Mouse (Mus musculus) midbrain, embryonic 13.5 days (tissue): Measurements from ENCODE around the gene Purb. TPM values are rescaled to one million over a fixed set of nuclear protein-coding genes. Genes with fewer than 3 reads are reported as not detected.
"Not testable (repeated sequence)": the region's sequence is repeated elsewhere in the genome, so short reads cannot be mapped to it uniquely, and the experiment has no call there.

Source experiments
- ATAC-seq: fragments of 200-750 bp; cut with Nextera tagmentation; 2 replicates; pipeline ENCODE4 v1.8.0; 2017; ENCODE audit warnings: mild to moderate bottlenecking, moderate TSS enrichment, moderate library complexity
- H3K27ac ChIP-seq: fragments of 300-500 bp; sonication (generic); 2 replicates; pipeline ENCODE4 v1.5.1; 2015; ENCODE audit warnings: inconsistent platforms, mild to moderate bottlenecking, moderate library complexity
- H3K27me3 ChIP-seq: fragments of 300-500 bp; sonication (generic); 2 replicates; pipeline ENCODE4 v1.6.1; 2015; ENCODE audit warnings: mild to moderate bottlenecking, inconsistent platforms
- H3K36me3 ChIP-seq: fragments of 300-500 bp; sonication (generic); 2 replicates; pipeline ENCODE4 v1.6.1; 2015; ENCODE audit warnings: mild to moderate bottlenecking, inconsistent platforms
- H3K4me1 ChIP-seq: fragments of 300-500 bp; sonication (generic); replicated peaks from 2 replicates; pipeline ENCODE4 v1.6.1; 2015; ENCODE audit warnings: inconsistent platforms
- H3K4me2 ChIP-seq: fragments of 300-500 bp; sonication (generic); replicated peaks from 2 replicates; pipeline ENCODE4 v1.6.1; 2015; ENCODE audit warnings: moderate library complexity, mild to moderate bottlenecking, inconsistent platforms
- H3K4me3 ChIP-seq: fragments of 300-500 bp; sonication (generic); replicated peaks from 2 replicates; pipeline ENCODE4 v1.5.1; 2015; ENCODE audit warnings: mild to moderate bottlenecking, inconsistent platforms
- H3K9ac ChIP-seq: fragments of 300-500 bp; sonication (generic); replicated peaks from 2 replicates; pipeline ENCODE4 v1.6.1; 2015; ENCODE audit warnings: mild to moderate bottlenecking, inconsistent platforms
- H3K9me3 ChIP-seq: fragments of 300-500 bp; sonication (generic); 2 replicates; pipeline ENCODE4 v1.6.1; 2016; ENCODE audit warnings: mild to moderate bottlenecking, inconsistent platforms
- WGBS: fragments of 180-500 bp; shearing (Covaris S2); methylation state at CpG from one replicate; pipeline ENCODE4 v1.1.7; 2015; 5-methylcytosine and 5-hydroxymethylcytosine counted together
- microRNA-seq: library from miRNA; unstranded; fragments of <30 nt; microRNA quantifications from one replicate; pipeline ENCODE4, GENCODE M21; 2016
- polyA plus RNA-seq: library from polyadenylated mRNA; unstranded; fragments of >200 nt; fragmentation: Nextera tagmentation; extraction: Ambion mirVana; gene quantifications from 2 replicates; pipeline ENCODE4 v1.2.1, GENCODE M21; 2015

Purb gene
- polyA plus RNA-seq, 1 experiment from 2014 or later: 12.7 TPM

DNA sequence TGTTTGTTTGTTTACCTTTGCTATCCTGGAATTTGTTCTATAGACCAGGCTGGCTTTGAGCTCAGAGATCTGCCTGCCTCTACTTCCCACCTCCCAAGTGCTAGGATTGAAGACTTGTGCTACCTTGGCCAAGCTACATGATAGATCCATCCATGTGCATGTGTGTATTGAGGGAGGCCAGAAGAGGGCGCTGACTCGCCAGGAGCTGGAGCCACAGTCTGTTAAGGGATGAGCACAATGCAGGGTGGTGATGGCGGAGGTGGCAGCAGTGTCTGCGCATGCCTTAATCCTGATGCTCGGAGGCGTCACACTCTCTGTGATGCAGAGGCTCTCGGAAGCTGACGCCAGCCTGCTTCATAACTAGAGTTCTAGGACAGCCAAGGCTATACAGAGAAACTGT, 39.3 kb downstream of the Purb start:
- no peaks in the 10 kb centered on the region for H3K27me3 ChIP-seq
- H3K9ac ChIP-seq: no peak overlapping the region
- H3K4me2 ChIP-seq: no peak overlapping the region
- H3K4me1 ChIP-seq: no peaks in the 10 kb centered on the region
- 0 out of 2 replicates have a peak, but pooled peaks have one; percentile 55 for ATAC-seq
- no peak overlapping the region for H3K4me3 ChIP-seq
- H3K9me3 ChIP-seq: no peaks in the 10 kb centered on the region
- peaks cover 73% of the 10 kb centered on the region for H3K36me3 ChIP-seq
- 65% methylated on average over 8 of the region's 8 CpGs for WGBS
- no peak overlapping the region for H3K27ac ChIP-seq

- Histone ChIP-seq H3K4me1 (no peaks in the 10 kb centered on the region), H3K36me3 (peaks cover 93% of the 10 kb centered on the region), H3K4me2 (no peak overlapping the region), H3K9me3 (no peaks in the 10 kb centered on the region), H3K4me3 (no peak overlapping the region), H3K27me3 (no peaks in the 10 kb centered on the region), H3K9ac (no peak overlapping the region), H3K27ac (no peak overlapping the region)
- WGBS: 91% methylated on average over 7 of the region's 7 CpGs
- ATAC-seq: no peak
Measured at GRCm38 (mm10) chr11:6430186-6430585, 45.5 kb downstream of the Purb start.

DNA sequence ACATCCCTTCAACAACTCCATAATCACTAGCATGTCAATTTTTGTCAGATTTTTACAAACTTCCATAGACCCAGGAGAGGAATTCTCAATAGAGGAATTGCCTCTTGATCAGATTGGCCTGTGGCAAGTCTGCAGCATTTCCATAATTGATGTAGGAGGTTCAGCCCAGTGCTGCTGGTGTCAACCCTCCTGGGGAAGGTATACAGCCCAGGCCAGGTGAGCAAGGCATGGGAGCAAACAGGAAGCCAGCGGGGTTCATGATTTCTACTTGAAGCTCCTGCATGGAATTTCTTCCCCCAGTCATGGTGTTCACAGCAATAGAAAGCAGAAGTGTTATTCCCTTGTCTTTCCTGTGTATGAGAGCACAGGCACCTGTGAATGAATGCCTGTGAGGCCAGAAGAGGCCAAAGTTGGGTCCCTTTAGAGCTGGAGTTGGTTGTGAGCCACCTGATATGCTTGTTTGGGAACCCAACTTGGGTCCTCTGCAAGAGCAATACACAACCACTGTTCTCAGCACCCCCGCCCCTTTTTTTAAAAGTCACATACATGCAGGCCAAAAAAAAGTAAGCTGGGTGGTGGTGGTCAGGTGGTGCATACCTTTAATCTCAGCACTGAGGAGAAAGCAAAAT, 54.9 kb downstream of the Purb start:
- no peak for ATAC-seq
- H3K36me3 ChIP-seq: peaks cover 62% of the 10 kb centered on the region
- WGBS: 79% methylated on average over 2 of the region's 2 CpGs
- no peaks in the 10 kb centered on the region for H3K27me3 ChIP-seq
- no peaks in the 10 kb centered on the region for H3K9me3 ChIP-seq
- no peak overlapping the region for H3K4me3 ChIP-seq
- H3K4me1 ChIP-seq: peaks cover 24% of the 10 kb centered on the region
- H3K27ac ChIP-seq: no peak overlapping the region
- H3K9ac ChIP-seq: no peak overlapping the region
- no peak overlapping the region for H3K4me2 ChIP-seq

DNA sequence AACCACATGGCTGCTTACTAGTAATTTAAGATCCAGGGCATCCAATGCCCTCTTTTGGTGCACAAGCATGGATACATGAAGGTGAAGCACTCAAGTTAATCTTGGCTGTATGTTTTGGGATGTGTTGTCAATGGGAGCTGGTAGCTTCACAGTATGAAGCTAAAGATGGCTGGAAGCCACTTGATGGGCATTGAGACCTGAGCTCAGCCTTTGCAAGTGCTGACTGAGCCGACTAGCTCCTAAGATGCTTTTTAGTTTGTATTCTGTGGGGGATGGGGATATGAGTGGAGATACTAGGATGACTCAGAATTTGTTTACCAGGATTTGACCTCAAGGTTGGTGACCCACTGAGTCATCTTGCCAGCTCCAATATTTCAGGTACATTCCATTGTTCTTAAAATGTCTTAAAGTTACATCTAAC, 55.4 kb downstream of the Purb start:
- peaks cover 59% of the 10 kb centered on the region for H3K36me3 ChIP-seq
- H3K27me3 ChIP-seq: no peaks in the 10 kb centered on the region
- H3K27ac ChIP-seq: no peak overlapping the region
- peaks cover 24% of the 10 kb centered on the region for H3K4me1 ChIP-seq
- ATAC-seq: no peak
- WGBS: 21% methylated on average over 1 of the region's 1 CpGs
- H3K9ac ChIP-seq: no peak overlapping the region
- H3K4me2 ChIP-seq: no peak overlapping the region
- H3K9me3 ChIP-seq: no peaks in the 10 kb centered on the region
- H3K4me3 ChIP-seq: no peak overlapping the region

DNA sequence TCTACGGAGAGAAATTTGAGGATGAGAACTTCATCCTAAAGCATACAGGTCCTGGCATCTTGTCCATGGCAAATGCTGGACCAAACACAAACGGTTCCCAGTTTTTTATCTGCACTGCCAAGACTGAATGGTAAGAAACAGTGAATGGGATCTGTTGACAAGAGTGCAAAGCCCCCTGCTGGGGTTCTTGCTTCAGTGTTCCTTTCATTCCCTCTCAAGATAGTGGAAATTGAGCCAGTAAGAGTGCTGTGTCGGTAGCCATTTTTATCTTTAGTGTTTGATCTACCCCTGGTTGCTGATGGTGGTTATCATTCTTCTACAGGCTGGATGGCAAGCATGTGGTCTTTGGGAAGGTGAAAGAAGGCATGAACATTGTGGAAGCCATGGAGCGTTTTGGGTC, 56.6 kb downstream of the Purb start:
- not testable (repeated sequence) for H3K27ac ChIP-seq, H3K4me3 ChIP-seq, H3K9ac ChIP-seq, H3K9me3 ChIP-seq, ATAC-seq, H3K27me3 ChIP-seq, H3K4me2 ChIP-seq
- 64% methylated on average over 4 of the region's 4 CpGs for WGBS
- H3K4me1 ChIP-seq: peaks cover 32% of the 10 kb centered on the region
- H3K36me3 ChIP-seq: peaks cover 51% of the 10 kb centered on the region

- no peaks in the 10 kb centered on the region for H3K27me3 ChIP-seq
- peaks cover 47% of the 10 kb centered on the region for H3K36me3 ChIP-seq
- no peak overlapping the region for H3K27ac ChIP-seq
- H3K4me3 ChIP-seq: no peak overlapping the region
- H3K4me2 ChIP-seq: peak overlapping the region; percentile 12
- no peak for ATAC-seq
- H3K4me1 ChIP-seq: peaks cover 32% of the 10 kb centered on the region
- WGBS: 89% methylated on average over 5 of the region's 5 CpGs
- H3K9me3 ChIP-seq: no peaks in the 10 kb centered on the region
- no peak overlapping the region for H3K9ac ChIP-seq
Measured at GRCm38 (mm10) chr11:6418751-6419150, 57.0 kb downstream of the Purb start.

Small RNAs within 50 kb of the gene (microRNA-seq; reads per million reads assigned to microRNA genes)
- not detected for gene Gm22123

Other genes starting within 250 kb of the Purb start
- gene Npc1l1, start 245.8 kb downstream of the Purb start, polyA plus RNA-seq: 0.05 TPM in 1 of 2 replicates, not detected in the other
- gene Ddx56, start 208.1 kb downstream of the Purb start, polyA plus RNA-seq: 76.7 and 79.8 TPM in 2 replicates
- 156 and 159 TPM in 2 replicates for gene Tmed4, start 201.0 kb downstream of the Purb start, polyA plus RNA-seq
- 92.5 and 95.5 TPM in 2 replicates for gene Ogdh, start 184.3 kb downstream of the Purb start, polyA plus RNA-seq
- gene Zmiz2, start 86.8 kb downstream of the Purb start, polyA plus RNA-seq: 32.9 and 33.6 TPM in 2 replicates
- 3,782 and 3,914 TPM in 2 replicates for gene Ppia, start 60.5 kb downstream of the Purb start, polyA plus RNA-seq
- gene H2afv, start 31.5 kb downstream of the Purb start, polyA plus RNA-seq: 605 and 617 TPM in 2 replicates
- gene Myo1g, start 45.0 kb upstream of the Purb start, polyA plus RNA-seq: 0.27 and 0.32 TPM in 2 replicates
- gene Ccm2, start 71.0 kb upstream of the Purb start, polyA plus RNA-seq: 82.4 and 87.8 TPM in 2 replicates
- gene Nacad, start 130.1 kb upstream of the Purb start, polyA plus RNA-seq: 96.9 and 101 TPM in 2 replicates
- 34.6 and 35.5 TPM in 2 replicates for gene Tbrg4, start 150.2 kb upstream of the Purb start, polyA plus RNA-seq
- gene Wap, start 162.7 kb upstream of the Purb start, polyA plus RNA-seq: not detected in 2 replicates
- gene Ramp3, start 182.6 kb upstream of the Purb start, polyA plus RNA-seq: 6.4 and 6.8 TPM in 2 replicates